Mouse (Mus musculus) limb, embryonic 14.5 days (tissue): ENCODE data around the gene Pola2. TPM values are rescaled to one million over a fixed set of nuclear protein-coding genes. Genes with fewer than 3 reads are reported as not detected.

Experiments used
- ATAC-seq: fragments of 200-750 bp; cut with Nextera tagmentation; 2 replicates; pipeline ENCODE4 v1.8.0; 2017; ENCODE audit warnings: low read depth, moderate number of reproducible peaks, moderate TSS enrichment; ENCODE audit not compliant: low FRiP score
- DNase-seq: peaks from one replicate; pipeline ENCODE4 v3.0.0-alpha.2; 2015; ENCODE audit warnings: low spot score
- H3K27ac ChIP-seq: fragments of 300-500 bp; sonication (generic); replicated peaks from 2 replicates; pipeline ENCODE4 v1.5.1; 2014; ENCODE audit warnings: low read depth, mild to moderate bottlenecking, low read length, moderate library complexity, mixed read lengths
- H3K27me3 ChIP-seq: fragments of 300-500 bp; sonication (generic); 2 replicates; pipeline ENCODE4 v1.6.1; 2014; ENCODE audit warnings: low read length, mixed read lengths; ENCODE audit not compliant: control insufficient read depth, insufficient read depth
- H3K36me3 ChIP-seq: fragments of 300-500 bp; sonication (generic); 2 replicates; pipeline ENCODE4 v1.6.1; 2014; ENCODE audit warnings: mild to moderate bottlenecking, low read length, moderate library complexity, mixed read lengths; ENCODE audit not compliant: control insufficient read depth, insufficient read depth
- H3K4me1 ChIP-seq: fragments of 300-500 bp; sonication (generic); 2 replicates; pipeline ENCODE4 v1.6.1; 2014; ENCODE audit warnings: antibody characterized with exemption, low read length, mixed read lengths; ENCODE audit not compliant: control insufficient read depth, insufficient read depth
- H3K4me2 ChIP-seq: fragments of 300-500 bp; sonication (generic); replicated peaks from 2 replicates; pipeline ENCODE4 v1.6.1; 2014; ENCODE audit warnings: low read depth, mild to moderate bottlenecking, low read length, moderate library complexity; ENCODE audit not compliant: severe bottlenecking
- H3K4me3 ChIP-seq: fragments of 300-500 bp; sonication (generic); replicated peaks from 2 replicates; pipeline ENCODE4 v1.5.1; 2014; ENCODE audit warnings: low read length
- H3K9ac ChIP-seq: fragments of 300-500 bp; sonication (generic); 2 replicates; pipeline ENCODE4 v1.6.1; 2014; ENCODE audit warnings: mild to moderate bottlenecking, low read depth, low read length, moderate library complexity; ENCODE audit not compliant: severe bottlenecking
- H3K9me3 ChIP-seq: fragments of 300-500 bp; sonication (generic); 2 replicates; pipeline ENCODE4 v1.6.1; 2016; ENCODE audit warnings: low read length; ENCODE audit not compliant: control insufficient read depth
- POLR2A ChIP-seq: fragments of 200-500 bp; IDR thresholded peaks from 2 replicates; pipeline ENCODE4 v1.8.0; 2012; ENCODE audit warnings: inconsistent platforms, mild to moderate bottlenecking, moderate library complexity, borderline replicate concordance; ENCODE audit not compliant: insufficient read depth, insufficient read length; ENCODE audit errors: extremely low read depth
- WGBS: fragments of 180-500 bp; shearing (Covaris S2); extraction: QIAGEN DNeasy Blood & Tissue Kit; methylation state at CpG from one replicate; pipeline ENCODE4 v1.1.7; 2014; 5-methylcytosine and 5-hydroxymethylcytosine counted together
- polyA plus RNA-seq, 2 experiments: library from polyadenylated mRNA; depleted of rRNA in 1 of 2; stranded (reverse) in 1 of 2; unstranded in 1 of 2; fragments of >200 nt; fragmentation: Nextera tagmentation in 1 of 2; extraction: Ambion mirVana in 1 of 2; gene quantifications; 2 replicates each; pipeline versions ENCODE4 v1.2.1 to v1.2.3; 2012 to 2014

Gene Pola2
- polyA plus RNA-seq, 2 experiments = 66.3 to 87.9 TPM

GRCm38 (mm10) chr19:5965910-5966309 lies 1.9 kb upstream of the Pola2 start:
- H3K4me1 ChIP-seq = peaks cover 11% of the 10 kb centered on the region
- peaks cover 2% of the 10 kb centered on the region; the same call in 1 of the 2 replicates for H3K36me3 ChIP-seq
- H3K9ac ChIP-seq = no peak overlapping the region
- WGBS = 91% methylated on average over 2 of the region's 2 CpGs
- H3K27ac ChIP-seq = no peak overlapping the region
- H3K4me2 ChIP-seq = no peak overlapping the region
- no peaks in the 10 kb centered on the region for H3K9me3 ChIP-seq
- H3K27me3 ChIP-seq = no peaks in the 10 kb centered on the region
- no peak for TF ChIP-seq POLR2A
- DNase-seq (no peak), ATAC-seq (no peak)
- no peak overlapping the region for H3K4me3 ChIP-seq

GRCm38 (mm10) chr19:5965280-5965679 lies 1.3 kb upstream of the Pola2 start:
- Histone ChIP-seq H3K9ac (no peak overlapping the region), H3K27me3 (no peaks in the 10 kb centered on the region), H3K27ac (no peak overlapping the region), H3K4me3 (no peak overlapping the region), H3K36me3 (peaks cover 9% of the 10 kb centered on the region), H3K4me2 (no peak overlapping the region), H3K4me1 (peaks cover 11% of the 10 kb centered on the region), H3K9me3 (no peaks in the 10 kb centered on the region)
- DNase-seq (peak; percentile 92), ATAC-seq (peak; percentile 56)
- 3% methylated on average over 4 of the region's 4 CpGs for WGBS
- TF ChIP-seq POLR2A = no peak

- Histone ChIP-seq H3K4me3 (peak overlapping the region; percentile 72), H3K4me2 (peak overlapping the region; percentile 67), H3K9me3 (no peaks in the 10 kb centered on the region), H3K27ac (no peak overlapping the region), H3K27me3 (no peaks in the 10 kb centered on the region), H3K9ac (peak overlapping the region; percentile 74; the same call in 1 of the 2 replicates), H3K36me3 (peaks cover 11% of the 10 kb centered on the region), H3K4me1 (peaks cover 11% of the 10 kb centered on the region)
- DNase-seq (no peak), ATAC-seq (no peak)
- no peak for TF ChIP-seq POLR2A
- 88% methylated on average over 2 of the region's 2 CpGs for WGBS
Measured at GRCm38 (mm10) chr19:5964804-5965203, 802 bp upstream of the Pola2 start.

GRCm38 (mm10) chr19:5962651-5963050 lies 1.4 kb downstream of the Pola2 start:
- Histone ChIP-seq H3K36me3 (peaks cover 25% of the 10 kb centered on the region), H3K9ac (0 out of 2 replicates have a peak overlapping the region, but pooled peaks have one; percentile 31), H3K4me2 (peak overlapping the region; percentile 67), H3K9me3 (no peaks in the 10 kb centered on the region), H3K4me3 (peak overlapping the region; percentile 72), H3K27me3 (no peaks in the 10 kb centered on the region), H3K4me1 (peaks cover 11% of the 10 kb centered on the region), H3K27ac (no peak overlapping the region)
- ATAC-seq = no peak
- TF ChIP-seq POLR2A = no peak
- DNase-seq = no peak
- 29% methylated on average over 1 of the region's 1 CpGs for WGBS

GRCm38 (mm10) chr19:5957371-5957770 lies 6.6 kb downstream of the Pola2 start:
- DNase-seq (no peak), ATAC-seq (no peak)
- Histone ChIP-seq H3K9me3 (no peaks in the 10 kb centered on the region), H3K27ac (no peak overlapping the region), H3K4me2 (no peak overlapping the region), H3K27me3 (no peaks in the 10 kb centered on the region), H3K4me3 (no peak overlapping the region), H3K4me1 (peaks cover under 1% of the 10 kb centered on the region; the same call in 1 of the 2 replicates), H3K9ac (no peak overlapping the region), H3K36me3 (peaks cover 66% of the 10 kb centered on the region)
- 88% methylated on average over 5 of the region's 5 CpGs for WGBS
- no peak for TF ChIP-seq POLR2A

GRCm38 (mm10) chr19:5956685-5957084 lies 7.3 kb downstream of the Pola2 start:
- H3K27me3 ChIP-seq = no peaks in the 10 kb centered on the region
- peak; percentile 75; the same call in 1 of the 2 replicates for ATAC-seq
- H3K36me3 ChIP-seq = peaks cover 72% of the 10 kb centered on the region
- no peak overlapping the region for H3K4me3 ChIP-seq
- peak; percentile 90 for DNase-seq
- H3K27ac ChIP-seq = no peak overlapping the region
- H3K4me1 ChIP-seq = no peaks in the 10 kb centered on the region
- 32% methylated on average over 3 of the region's 3 CpGs for WGBS
- no peak overlapping the region for H3K9ac ChIP-seq
- H3K4me2 ChIP-seq = no peak overlapping the region
- no peak for TF ChIP-seq POLR2A
- H3K9me3 ChIP-seq = no peaks in the 10 kb centered on the region
